Mouse (Mus musculus): ENCODE results near the gene Prpf39. TPM values are rescaled to one million over a fixed set of nuclear protein-coding genes. Genes with fewer than 3 reads are reported as not detected.

The Prpf39 gene
- total RNA-seq, 2 experiments from 2014 or later, result 69.3 to 85.1 TPM

- no peak for ATAC-seq (replicated peaks; ENCODE audit: low FRiP score, low TSS enrichment, poor library complexity, severe bottlenecking)
These were observed 75.4 kb downstream of the Prpf39 start for GRCm38 (mm10) chr12:65111503-65111902.

- no peak for ATAC-seq (replicated peaks; ENCODE audit: low FRiP score, low TSS enrichment, poor library complexity, severe bottlenecking)
These were observed 76.7 kb downstream of the Prpf39 start for GRCm38 (mm10) chr12:65112811-65113210.

Other genes starting within 250 kb of the Prpf39 start
- 2.7 and 5.4 TPM in 2 replicates for gene Gm527, start 118.4 kb upstream of the Prpf39 start, total RNA-seq (2014; fragmentation: Nextera tagmentation)
- gene Gm527, start 118.4 kb upstream of the Prpf39 start, total RNA-seq (2017), result 9.4 and 10.7 TPM in 2 replicates
- 7.3 and 7.6 TPM in 2 replicates for gene Klhl28, start 70.8 kb upstream of the Prpf39 start, total RNA-seq (2014; fragmentation: Nextera tagmentation)
- 5.2 and 16.8 TPM in 2 replicates for gene Klhl28, start 70.8 kb upstream of the Prpf39 start, total RNA-seq (2017)
- 35.6 and 36.1 TPM in 2 replicates for gene Togaram1, start 70.5 kb upstream of the Prpf39 start, total RNA-seq (2014; fragmentation: Nextera tagmentation)
- gene Togaram1, start 70.5 kb upstream of the Prpf39 start, total RNA-seq (2017), result 40.5 and 64.8 TPM in 2 replicates
- 165 and 170 TPM in 2 replicates for gene Fkbp3, start 37.7 kb downstream of the Prpf39 start, total RNA-seq (2014; fragmentation: Nextera tagmentation)
- gene Fkbp3, start 37.7 kb downstream of the Prpf39 start, total RNA-seq (2017), result 256 and 286 TPM in 2 replicates
- 24.0 and 32.7 TPM in 2 replicates for gene Fancm, start 39.3 kb downstream of the Prpf39 start, total RNA-seq (2014; fragmentation: Nextera tagmentation)
- gene Fancm, start 39.3 kb downstream of the Prpf39 start, total RNA-seq (2017), result 31.4 and 66.6 TPM in 2 replicates
- 44.5 and 58.8 TPM in 2 replicates for gene Mis18bp1, start 136.3 kb downstream of the Prpf39 start, total RNA-seq (2014; fragmentation: Nextera tagmentation)
- 51.3 and 52.9 TPM in 2 replicates for gene Mis18bp1, start 136.3 kb downstream of the Prpf39 start, total RNA-seq (2017)
- not detected in 2 replicates for gene Wdr20rt, start 189.2 kb downstream of the Prpf39 start, total RNA-seq (2014; fragmentation: Nextera tagmentation)
- not detected in 2 replicates for gene Wdr20rt, start 189.2 kb downstream of the Prpf39 start, total RNA-seq (2017)

Measured in megakaryocyte-erythroid progenitor cell, adult 5-6 weeks (primary cell).